Mouse (Mus musculus): ENCODE results near the gene Dnajb13.

GRCm38 (mm10) chr7:100550338-100551007, 35.7 kb upstream of the Dnajb13 start:
- TF ChIP-seq CTCF (IDR thresholded peaks at IDR 0.05; ENCODE audit: borderline replicate concordance, control insufficient read depth, extremely low read depth, insufficient read depth, low read length, poor library complexity): no peak
- no peak for TF ChIP-seq POLR2A (IDR thresholded peaks at IDR 0.05; ENCODE audit: control insufficient read depth, extremely low read depth, insufficient read depth, low read length, poor library complexity)

Measured in thymus, adult 2 months (tissue).